Mouse (Mus musculus) spleen, postnatal 0 days (tissue): ENCODE results near the gene Rps7. TPM values are rescaled to one million over a fixed set of nuclear protein-coding genes. Genes with fewer than 3 reads are reported as not detected.

Source experiments
- polyA plus RNA-seq: library from polyadenylated mRNA; unstranded; fragments of >200 nt; fragmentation: Nextera tagmentation; extraction: Ambion mirVana; gene quantifications from 2 replicates; pipeline ENCODE4 v1.2.1, GENCODE M21; 2015

Gene Rps7
- polyA plus RNA-seq, result 715 and 717 TPM in 2 replicates

GRCm38 (mm10) chr12:28635535-28636476 lies at the start of gene Rps7:
Gene Rps7 (minus strand): TSS chr12:28635953.

GRCm38 (mm10) chr12:28675121-28675924 lies 39.6 kb upstream of the Rps7 start, which contains the start of gene Adi1:
Gene Adi1 (plus strand): TSS chr12:28675231.

GRCm38 (mm10) chr12:28649141-28650110 lies 13.7 kb upstream of the Rps7 start, which contains the start of gene Rnaseh1:
Gene Rnaseh1 (plus strand): TSS chr12:28649602.

GRCm38 (mm10) chr12:28623195-28623594 lies 12.6 kb downstream of the Rps7 start, which contains the start of gene Colec11:
Gene Colec11 (minus strand): TSS chr12:28623377.

GRCm38 (mm10) chr12:28582423-28582822 lies 53.3 kb downstream of the Rps7 start, which contains the start of gene Allc:
Gene Allc (minus strand): TSS chr12:28582523.

Other genes with a start within 250 kb of the Rps7 start
- gene Dcdc2c, start 83.6 kb downstream of the Rps7 start, polyA plus RNA-seq, result 0.08 and 0.17 TPM in 2 replicates
- gene Allc, start 53.4 kb downstream of the Rps7 start, polyA plus RNA-seq, result not detected in 2 replicates
- gene Colec11, start 12.6 kb downstream of the Rps7 start, polyA plus RNA-seq, result 0.69 and 1.1 TPM in 2 replicates
- 17.2 and 18.6 TPM in 2 replicates for gene Rnaseh1, start 13.6 kb upstream of the Rps7 start, polyA plus RNA-seq
- 35.5 and 36.7 TPM in 2 replicates for gene Adi1, start 39.3 kb upstream of the Rps7 start, polyA plus RNA-seq
- gene Trappc12, start 114.5 kb upstream of the Rps7 start, polyA plus RNA-seq, result 19.3 and 20.0 TPM in 2 replicates
- 30.4 and 34.4 TPM in 2 replicates for gene Eipr1, start 115.8 kb upstream of the Rps7 start, polyA plus RNA-seq